Mouse (Mus musculus) myocyte (in vitro differentiated cells): ENCODE data around the gene Kif26b.

Source experiments
- CEBPB ChIP-seq: IDR thresholded peaks from 2 replicates; pipeline ENCODE4 v1.6.1; 2011; ENCODE audit warnings: mild to moderate bottlenecking, moderate library complexity; ENCODE audit not compliant: poor library complexity, insufficient read depth, severe bottlenecking
- E2F4 ChIP-seq: IDR thresholded peaks from one replicate; pipeline ENCODE4 v1.6.1; 2011; ENCODE audit warnings: mild to moderate bottlenecking, control low read depth, moderate library complexity; ENCODE audit not compliant: insufficient read depth
- MAX ChIP-seq: IDR thresholded peaks from one replicate; pipeline ENCODE4 v1.6.1; 2011; ENCODE audit warnings: low read depth, mild to moderate bottlenecking, control low read depth
- MYOD1 ChIP-seq, 3 experiments: IDR thresholded peaks; one replicate each; pipeline ENCODE4 v1.6.1; 2011; ENCODE audit warnings: control low read depth in 2 of 3, low read depth in 2 of 3, mild to moderate bottlenecking in 2 of 3, moderate library complexity in 1 of 3; ENCODE audit not compliant: insufficient read length in 2 of 3, control insufficient read depth in 1 of 3
- MYOG ChIP-seq, 3 experiments: IDR thresholded peaks; one replicate each; pipeline ENCODE4 v1.6.1; 2011; ENCODE audit warnings: control low read depth in 2 of 3, low read depth in 2 of 3, mild to moderate bottlenecking in 2 of 3; ENCODE audit not compliant: insufficient read length in 2 of 3, control insufficient read depth in 1 of 3, insufficient read depth in 1 of 3
- POLR2A ChIP-seq: IDR thresholded peaks from one replicate; pipeline ENCODE4 v1.6.1; 2011; ENCODE audit warnings: low read depth, mild to moderate bottlenecking, control low read depth, moderate library complexity; ENCODE audit not compliant: insufficient read length
- POLR2AphosphoS2 ChIP-seq: IDR thresholded peaks from one replicate; pipeline ENCODE4 v1.6.1; 2011; ENCODE audit warnings: low read depth, control low read depth; ENCODE audit not compliant: insufficient read length
- TCF12 ChIP-seq: IDR thresholded peaks from one replicate; pipeline ENCODE4 v1.6.1; 2011; ENCODE audit warnings: mild to moderate bottlenecking, control low read depth; ENCODE audit not compliant: poor library complexity, insufficient read depth, severe bottlenecking
- TCF3 ChIP-seq: IDR thresholded peaks from one replicate; pipeline ENCODE4 v1.6.1; 2011; ENCODE audit warnings: low read depth, control low read depth; ENCODE audit not compliant: insufficient read length
- USF1 ChIP-seq: IDR thresholded peaks from one replicate; pipeline ENCODE4 v1.6.1; 2011; ENCODE audit warnings: low read depth, mild to moderate bottlenecking, control low read depth, moderate library complexity

- no peak for TF ChIP-seq TCF12
- no peak for TF ChIP-seq POLR2A
- TF ChIP-seq E2F4: no peak
- no peak for TF ChIP-seq MAX
- no peak for TF ChIP-seq MYOG (IDR thresholded peaks at IDR 0.05; ENCODE audit: control insufficient read depth in 1 of 3, insufficient read depth in 1 of 3, insufficient read length in 2 of 3, low read depth in 2 of 3)
- no peak for TF ChIP-seq MYOD1 (IDR thresholded peaks at IDR 0.05; ENCODE audit: control insufficient read depth in 1 of 3, insufficient read length in 2 of 3, low read depth in 2 of 3)
- TF ChIP-seq USF1: no peak
- TF ChIP-seq POLR2AphosphoS2: no peak
- no peak for TF ChIP-seq CEBPB
- TF ChIP-seq TCF3: no peak
Observed at GRCm38 (mm10) chr1:178635470-178635869, 106.5 kb downstream of the Kif26b start.
